Mouse (Mus musculus) testis, adult 2 months (tissue): ENCODE results near the gene Trim43a.

ENCODE experiments used
- CTCF ChIP-seq: fragments of 200-500 bp; IDR thresholded peaks from 2 replicates; pipeline ENCODE4 v1.5.1; 2012; ENCODE audit warnings: low read depth, mild to moderate bottlenecking, inconsistent platforms, low read length, moderate library complexity; ENCODE audit not compliant: control insufficient read depth, insufficient read depth, insufficient replicate concordance
- POLR2A ChIP-seq: fragments of 200-500 bp; IDR thresholded peaks from 2 replicates; pipeline ENCODE4 v1.6.1; 2012; ENCODE audit warnings: low read depth, mild to moderate bottlenecking, inconsistent platforms, low read length, moderate library complexity; ENCODE audit not compliant: control insufficient read depth

DNA sequence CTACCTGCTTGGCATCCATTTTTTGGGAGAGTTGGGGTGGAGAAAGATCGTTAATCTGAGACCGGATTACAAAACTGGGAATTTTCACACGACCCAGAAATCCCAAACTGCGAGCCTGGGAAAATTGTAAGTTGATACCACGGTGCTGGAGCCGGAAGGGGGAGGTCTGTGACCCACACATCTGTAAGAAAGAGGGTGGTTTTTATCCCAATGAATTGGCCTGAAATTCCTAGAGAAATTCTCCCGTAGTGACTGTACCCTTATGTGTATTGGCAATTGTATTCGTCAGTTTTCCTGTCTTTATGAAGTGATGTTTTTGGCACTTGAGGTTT lies 32.1 kb upstream of the Trim43a start:
- TF ChIP-seq CTCF = no peak
- TF ChIP-seq POLR2A = no peak
